Mouse (Mus musculus): ENCODE results near the gene Hnf4a. TPM values are rescaled to one million over a fixed set of nuclear protein-coding genes. Genes with fewer than 3 reads are reported as not detected.
A peak's percentile ranks its signal among the peaks of the same experiment; 100 is the strongest.

The Hnf4a gene
- polyA plus RNA-seq, 1 experiment, result 0.67 TPM

DNA sequence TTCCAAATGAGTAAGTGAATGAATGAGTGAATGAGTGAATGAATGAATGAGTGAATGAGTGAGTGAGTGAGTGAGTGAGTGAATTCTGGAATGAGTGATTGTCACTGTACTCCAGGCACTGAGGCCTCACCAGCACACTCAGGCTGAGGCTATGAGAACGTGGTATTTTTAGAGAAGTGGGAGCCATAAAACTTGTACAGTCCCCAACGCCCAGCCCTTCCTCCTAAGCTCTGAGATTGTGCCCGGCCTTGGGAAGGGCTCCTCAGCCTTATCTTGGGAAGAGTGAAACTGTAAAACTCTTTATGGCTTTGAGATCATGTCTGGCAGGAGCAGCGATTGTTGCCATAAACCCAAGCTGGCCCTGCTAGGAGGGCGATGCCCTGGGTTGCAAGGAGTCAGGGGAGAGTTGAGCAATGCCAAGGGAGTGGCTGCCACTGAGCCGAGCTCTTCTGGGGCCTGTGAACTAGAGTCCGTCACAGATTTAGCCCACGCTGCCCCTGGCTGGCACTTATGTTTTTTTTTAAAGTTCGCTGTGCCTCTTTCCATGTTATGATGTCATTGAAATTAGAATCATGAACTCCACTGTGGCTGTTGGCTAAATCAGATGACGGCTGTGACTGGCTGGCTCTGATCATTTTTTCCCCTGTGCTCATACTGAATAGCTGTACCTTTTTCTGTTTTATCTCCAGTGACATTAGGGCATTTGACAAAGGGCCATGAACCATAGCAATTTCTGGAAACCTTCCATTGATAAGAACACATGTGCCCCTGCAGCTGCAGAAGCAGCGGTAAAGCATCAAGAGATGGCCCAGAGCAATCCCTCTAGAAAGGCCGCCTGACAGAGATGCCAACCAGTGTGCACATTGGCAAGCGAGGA is 73.7 kb downstream of the Hnf4a start:
- TF ChIP-seq CTCF (IDR thresholded peaks at IDR 0.05; ENCODE audit: insufficient read depth, low read length) (no peak), POLR2A (IDR thresholded peaks at IDR 0.05; ENCODE audit: borderline replicate concordance, extremely low read depth, low read depth, low read length) (no peak)
- DNase-seq, result no peak
- no peaks in the 10 kb centered on the region for H3K4me1 ChIP-seq (ENCODE audit: control insufficient read depth, insufficient read depth, low read length)
- WGBS, result 62% methylated on average over 13 of the region's 13 CpGs
- no peak overlapping the region for H3K4me3 ChIP-seq (replicated peaks; ENCODE audit: extremely low read depth, low read depth, low read length)

DNA sequence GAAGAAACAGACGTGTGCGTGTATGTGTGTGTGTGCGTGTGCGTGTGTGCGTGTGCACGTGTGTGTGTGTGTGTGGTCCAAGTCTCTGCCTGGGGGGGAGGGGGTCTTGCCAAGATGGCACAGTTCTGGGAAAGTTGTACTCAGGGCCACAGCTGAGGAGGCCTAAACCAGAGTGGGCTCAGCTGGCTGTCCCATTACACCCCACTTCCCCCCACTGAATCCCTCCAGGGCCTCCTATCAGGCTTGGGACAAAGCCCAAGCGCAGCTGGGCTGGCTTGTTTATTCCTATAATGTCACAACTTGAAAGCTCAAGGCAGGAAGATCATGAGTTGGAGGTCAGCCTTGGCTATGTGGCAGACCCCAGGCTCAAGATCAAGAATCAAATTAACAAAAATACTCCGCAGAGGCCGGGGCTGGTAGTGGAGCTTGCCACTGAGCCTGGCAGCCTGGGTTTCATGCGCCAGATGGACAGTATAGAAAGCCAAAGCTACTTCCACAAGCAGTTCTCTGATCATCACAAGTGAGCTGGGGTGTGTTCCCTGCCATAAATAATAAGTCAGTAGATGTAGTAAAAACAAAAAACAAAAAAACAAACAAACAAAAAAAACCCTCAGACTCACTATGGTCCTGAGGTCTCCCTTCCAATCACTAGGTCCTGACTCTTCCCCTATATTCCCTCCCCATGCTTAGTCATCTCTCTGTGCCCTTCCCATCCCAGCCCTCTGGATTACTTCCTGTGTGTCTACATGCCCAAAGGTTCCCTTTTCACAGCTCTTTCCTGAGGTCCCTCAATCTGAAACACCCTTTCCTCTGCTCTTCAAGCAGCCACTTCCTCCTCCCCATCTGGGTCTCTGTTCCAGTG is 76.8 kb downstream of the Hnf4a start:
- Histone ChIP-seq H3K4me1 (ENCODE audit: control insufficient read depth, insufficient read depth, low read length) (no peaks in the 10 kb centered on the region), H3K4me3 (replicated peaks; ENCODE audit: extremely low read depth, low read depth, low read length) (no peak overlapping the region)
- WGBS, result 88% methylated on average over 10 of the region's 10 CpGs
- no peak for TF ChIP-seq POLR2A (IDR thresholded peaks at IDR 0.05; ENCODE audit: borderline replicate concordance, extremely low read depth, low read depth, low read length)
- no peak for TF ChIP-seq CTCF (IDR thresholded peaks at IDR 0.05; ENCODE audit: insufficient read depth, low read length)
- no peak for DNase-seq

DNA sequence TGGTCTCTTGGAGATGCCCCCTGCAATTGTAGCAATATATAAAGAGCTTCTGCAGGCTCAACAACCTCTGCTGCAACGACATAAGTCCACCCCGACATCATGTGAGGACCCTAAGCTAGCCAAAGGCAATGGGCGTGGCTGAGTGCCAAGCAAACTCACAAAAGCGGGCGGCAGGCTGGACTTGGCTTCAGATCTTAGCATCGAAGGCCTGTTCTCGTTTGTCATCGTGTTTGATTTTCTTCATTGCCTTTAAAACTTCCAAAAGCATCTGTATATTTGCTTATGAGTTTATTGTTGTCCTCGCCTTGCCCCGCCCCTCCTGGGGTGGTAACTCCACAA is 77.4 kb downstream of the Hnf4a start:
- WGBS, result 73% methylated on average over 10 of the region's 10 CpGs
- Histone ChIP-seq H3K4me1 (ENCODE audit: control insufficient read depth, insufficient read depth, low read length) (no peaks in the 10 kb centered on the region), H3K4me3 (replicated peaks; ENCODE audit: extremely low read depth, low read depth, low read length) (no peak overlapping the region)
- no peak for TF ChIP-seq CTCF (IDR thresholded peaks at IDR 0.05; ENCODE audit: insufficient read depth, low read length)
- DNase-seq, result no peak

DNA sequence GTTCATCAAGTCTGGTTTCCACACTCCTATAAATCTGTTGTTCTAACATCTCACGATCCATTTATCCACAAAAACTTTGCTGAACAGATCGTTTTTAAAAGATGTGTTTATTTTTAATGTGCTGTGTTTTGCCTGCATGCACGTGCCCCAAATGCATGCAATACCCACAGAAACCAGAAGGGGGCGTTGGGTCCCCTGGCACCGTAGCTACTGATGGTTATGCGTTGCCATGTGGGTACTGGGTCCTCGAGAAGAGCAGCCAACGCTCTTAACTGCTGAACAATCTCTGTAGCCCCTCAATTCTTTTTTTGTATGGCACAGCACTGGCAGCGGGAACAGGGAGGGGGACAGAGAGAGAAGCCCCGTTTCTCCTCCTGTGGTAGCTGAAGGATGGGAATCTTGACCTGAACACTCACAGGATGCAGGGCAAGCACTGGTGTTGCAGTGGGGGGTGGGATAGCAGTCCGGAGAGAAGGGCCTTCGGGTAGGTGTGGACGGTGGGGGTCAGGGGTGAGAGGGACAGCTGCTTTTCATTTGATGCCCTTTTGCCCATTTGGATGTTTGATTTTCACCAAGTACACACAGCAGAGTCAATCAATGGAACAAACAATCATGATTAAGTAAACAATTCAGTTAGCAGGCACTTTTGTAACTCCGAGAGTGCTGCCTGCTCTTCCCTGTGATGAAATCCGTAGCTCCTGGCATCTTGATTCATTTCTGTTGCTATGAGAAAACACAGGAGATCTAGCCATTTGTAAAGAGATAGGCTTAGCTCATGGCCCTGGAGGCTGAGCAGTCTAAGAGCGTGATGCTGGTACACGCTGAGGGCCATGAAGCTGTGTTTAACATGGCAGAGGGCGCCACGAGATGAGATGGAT is 80.0 kb downstream of the Hnf4a start:
- H3K4me1 ChIP-seq (ENCODE audit: control insufficient read depth, insufficient read depth, low read length), result peaks cover 3% of the 10 kb centered on the region; the same call in 1 of the 2 replicates
- TF ChIP-seq CTCF (IDR thresholded peaks at IDR 0.05; ENCODE audit: insufficient read depth, low read length), result peak; percentile 80
- TF ChIP-seq POLR2A (IDR thresholded peaks at IDR 0.05; ENCODE audit: borderline replicate concordance, extremely low read depth, low read depth, low read length), result no peak
- DNase-seq, result peak; percentile 46
- WGBS, result 33% methylated on average over 19 of the region's 19 CpGs
- H3K4me3 ChIP-seq (replicated peaks; ENCODE audit: extremely low read depth, low read depth, low read length), result no peak overlapping the region

DNA sequence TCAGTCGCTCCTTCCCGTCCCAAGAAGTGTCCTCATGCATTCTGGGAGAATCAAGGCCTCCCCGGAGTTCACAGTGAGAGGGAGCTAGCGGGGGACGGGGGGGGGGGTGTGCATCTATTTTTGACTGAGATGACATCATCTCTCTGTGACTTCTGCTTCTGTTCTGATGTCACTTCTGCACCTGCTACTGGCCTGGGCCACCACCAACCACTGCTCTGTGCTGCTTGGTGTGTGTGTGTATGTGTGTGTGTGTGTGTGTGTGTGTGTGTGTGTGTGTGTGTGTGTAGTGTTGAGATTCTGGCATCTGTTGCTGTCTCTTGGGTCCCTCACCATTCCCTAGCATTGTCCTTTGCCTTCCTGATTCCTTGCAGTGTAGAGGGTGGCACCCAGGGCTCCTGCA is 80.9 kb downstream of the Hnf4a start:
- DNase-seq, result no peak
- TF ChIP-seq POLR2A (IDR thresholded peaks at IDR 0.05; ENCODE audit: borderline replicate concordance, extremely low read depth, low read depth, low read length), result no peak
- no peak for TF ChIP-seq CTCF (IDR thresholded peaks at IDR 0.05; ENCODE audit: insufficient read depth, low read length)
- Histone ChIP-seq H3K4me1 (ENCODE audit: control insufficient read depth, insufficient read depth, low read length) (peaks cover 3% of the 10 kb centered on the region; the same call in 1 of the 2 replicates), H3K4me3 (replicated peaks; ENCODE audit: extremely low read depth, low read depth, low read length) (no peak overlapping the region)
- WGBS, result 56% methylated on average over 5 of the region's 5 CpGs

DNA sequence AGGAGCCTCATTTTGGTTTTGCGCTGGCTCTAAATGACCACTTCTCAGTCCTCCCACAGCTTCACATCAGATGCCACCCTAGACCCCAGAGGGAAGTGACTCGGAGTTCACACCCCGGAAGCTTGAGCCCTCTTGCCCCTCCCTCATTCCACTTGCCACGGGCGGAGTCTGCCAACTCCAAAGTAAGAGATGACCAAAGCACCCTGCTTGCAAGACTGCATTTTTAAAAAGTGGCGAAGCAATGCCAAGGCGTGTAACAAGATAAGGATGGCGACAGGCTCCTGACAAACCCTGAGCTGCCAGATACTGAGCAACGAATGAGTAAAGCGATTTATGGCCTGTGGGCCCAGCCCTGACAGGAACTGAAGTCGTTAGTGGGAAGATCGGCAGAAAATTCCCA is 83.6 kb downstream of the Hnf4a start:
- peaks cover 8% of the 10 kb centered on the region for H3K4me1 ChIP-seq (ENCODE audit: control insufficient read depth, insufficient read depth, low read length)
- WGBS, result 55% methylated on average over 12 of the region's 12 CpGs
- DNase-seq, result no peak
- TF ChIP-seq POLR2A (IDR thresholded peaks at IDR 0.05; ENCODE audit: borderline replicate concordance, extremely low read depth, low read depth, low read length), result no peak
- TF ChIP-seq CTCF (IDR thresholded peaks at IDR 0.05; ENCODE audit: insufficient read depth, low read length), result no peak
- H3K4me3 ChIP-seq (replicated peaks; ENCODE audit: extremely low read depth, low read depth, low read length), result no peak overlapping the region

DNA sequence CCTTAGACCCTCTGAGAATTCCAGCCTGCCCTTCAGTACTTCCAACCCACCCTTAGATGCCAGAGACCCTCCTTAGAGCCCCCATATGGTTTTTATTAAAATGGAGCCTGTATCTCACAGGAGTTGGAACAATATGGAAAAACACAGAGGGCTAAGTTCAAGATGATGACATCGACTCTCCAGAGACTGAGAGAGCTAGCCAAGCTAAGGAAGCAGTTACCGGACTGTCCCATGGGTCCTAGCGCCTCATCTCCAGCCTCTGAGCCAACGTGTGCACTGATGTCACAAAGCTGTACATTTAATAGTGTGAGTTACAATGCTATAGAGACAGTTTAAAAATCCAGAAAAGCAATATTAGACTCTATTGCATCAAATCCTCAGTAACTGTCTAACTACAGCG is 84.4 kb downstream of the Hnf4a start:
- DNase-seq, result no peak
- H3K4me3 ChIP-seq (replicated peaks; ENCODE audit: extremely low read depth, low read depth, low read length), result no peak overlapping the region
- TF ChIP-seq POLR2A (IDR thresholded peaks at IDR 0.05; ENCODE audit: borderline replicate concordance, extremely low read depth, low read depth, low read length) (no peak), CTCF (IDR thresholded peaks at IDR 0.05; ENCODE audit: insufficient read depth, low read length) (no peak)
- H3K4me1 ChIP-seq (ENCODE audit: control insufficient read depth, insufficient read depth, low read length), result peaks cover 13% of the 10 kb centered on the region
- WGBS, result 70% methylated on average over 5 of the region's 5 CpGs

DNA sequence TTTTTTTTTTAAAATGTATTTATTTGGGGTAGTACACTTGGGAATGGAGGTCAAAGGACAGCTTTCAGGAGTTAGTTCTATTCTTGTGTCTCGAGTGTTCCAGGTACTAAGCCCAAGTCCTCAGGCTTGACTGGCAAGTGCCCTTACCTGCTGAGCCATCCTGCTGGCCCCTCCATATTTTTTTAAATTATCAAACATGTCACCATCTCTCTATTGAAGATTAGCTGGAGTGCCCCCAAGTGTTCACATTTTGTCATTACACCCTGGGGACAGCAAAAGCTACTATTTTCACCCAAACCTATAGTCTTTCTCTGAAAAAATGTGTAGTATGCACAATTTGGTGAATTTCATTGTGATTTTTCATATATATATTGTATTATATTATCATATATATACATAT is 85.5 kb downstream of the Hnf4a start:
- H3K4me3 ChIP-seq (replicated peaks; ENCODE audit: extremely low read depth, low read depth, low read length), result no peak overlapping the region

More for the DNA sequence above, 85.5 kb downstream of the Hnf4a start:
- DNase-seq, result no peak
- H3K4me1 ChIP-seq (ENCODE audit: control insufficient read depth, insufficient read depth, low read length), result peaks cover 17% of the 10 kb centered on the region
- TF ChIP-seq POLR2A (IDR thresholded peaks at IDR 0.05; ENCODE audit: borderline replicate concordance, extremely low read depth, low read depth, low read length) (no peak), CTCF (IDR thresholded peaks at IDR 0.05; ENCODE audit: insufficient read depth, low read length) (no peak)
- WGBS, result 85% methylated on average over 1 of the region's 1 CpGs

Measured in lung, adult 2 months (tissue).